Mouse (Mus musculus): ENCODE measurements at regions not wholly inside any gene's neighbourhood (a gene's known extent, or its start where the extent isn't known, plus 50 kb on each side); places are given as distances from the start of the nearest gene placed in this dataset.

- TF ChIP-seq POLR2A (IDR thresholded peaks at IDR 0.05; ENCODE audit: low read depth, low read length) (no peak), CTCF (IDR thresholded peaks at IDR 0.05; ENCODE audit: extremely low read depth, insufficient read length, insufficient replicate concordance, low read depth, low read length) (no peak)
Measured at GRCm38 (mm10) chr2:133754088-133754487, 202.1 kb downstream of the Bmp2 start.
